Mouse (Mus musculus) testis, adult 2 months (tissue): ENCODE results near the gene Lrp1. TPM values are rescaled to one million over a fixed set of nuclear protein-coding genes. Genes with fewer than 3 reads are reported as not detected.

Source experiments
- H3K27ac ChIP-seq: fragments of 200-500 bp; 2 replicates; pipeline ENCODE4 v1.5.1; 2012; ENCODE audit warnings: low read depth, low read length; ENCODE audit not compliant: control insufficient read depth, insufficient read depth
- H3K27me3 ChIP-seq: fragments of 200-500 bp; 2 replicates; pipeline ENCODE4 v1.6.1; 2012; ENCODE audit warnings: mild to moderate bottlenecking, low read length, moderate library complexity; ENCODE audit not compliant: control insufficient read depth, insufficient read depth
- H3K36me3 ChIP-seq: fragments of 200-500 bp; 2 replicates; pipeline ENCODE4 v1.6.1; 2012; ENCODE audit warnings: mild to moderate bottlenecking, low read length; ENCODE audit not compliant: control insufficient read depth, insufficient read depth
- H3K4me1 ChIP-seq: fragments of 200-500 bp; 2 replicates; pipeline ENCODE4 v1.6.1; 2012; ENCODE audit warnings: low read length; ENCODE audit not compliant: control insufficient read depth, insufficient read depth
- H3K4me3 ChIP-seq: fragments of 200-500 bp; 2 replicates; pipeline ENCODE4 v1.5.1; 2012; ENCODE audit warnings: low read depth, mild to moderate bottlenecking, low read length, moderate library complexity, mixed read lengths; ENCODE audit not compliant: control insufficient read depth
- CTCF ChIP-seq: fragments of 200-500 bp; IDR thresholded peaks from 2 replicates; pipeline ENCODE4 v1.5.1; 2012; ENCODE audit warnings: low read depth, mild to moderate bottlenecking, inconsistent platforms, low read length, moderate library complexity; ENCODE audit not compliant: control insufficient read depth, insufficient read depth, insufficient replicate concordance
- POLR2A ChIP-seq: fragments of 200-500 bp; IDR thresholded peaks from 2 replicates; pipeline ENCODE4 v1.6.1; 2012; ENCODE audit warnings: low read depth, mild to moderate bottlenecking, inconsistent platforms, low read length, moderate library complexity; ENCODE audit not compliant: control insufficient read depth
- polyA plus RNA-seq: library from polyadenylated mRNA; depleted of rRNA; stranded (reverse); fragments of >200 nt; gene quantifications from 2 replicates; pipeline ENCODE4 v1.2.3, GENCODE M21; 2012

The Lrp1 gene
- polyA plus RNA-seq, 1 experiment, result 20.8 TPM

GRCm38 (mm10) chr10:127642772-127643552 is 22.0 kb upstream of the Lrp1 start, which contains the start of gene Stat6:
Gene Stat6, plus strand, starts transcription at chr10:127642986.
- Histone ChIP-seq H3K4me3 (peak within 1 kb of the TSS; percentile 81), H3K27me3 (peaks cover 3% of the 10 kb centered on the region; the same call in 1 of the 2 replicates), H3K4me1 (peaks cover 18% of the 10 kb centered on the region), H3K27ac (peak within 1 kb of the TSS; percentile 86), H3K36me3 (no peaks in the 10 kb centered on the region)
- TF ChIP-seq POLR2A (no peak; the same call in 1 of the 2 replicates), CTCF (no peak)

DNA sequence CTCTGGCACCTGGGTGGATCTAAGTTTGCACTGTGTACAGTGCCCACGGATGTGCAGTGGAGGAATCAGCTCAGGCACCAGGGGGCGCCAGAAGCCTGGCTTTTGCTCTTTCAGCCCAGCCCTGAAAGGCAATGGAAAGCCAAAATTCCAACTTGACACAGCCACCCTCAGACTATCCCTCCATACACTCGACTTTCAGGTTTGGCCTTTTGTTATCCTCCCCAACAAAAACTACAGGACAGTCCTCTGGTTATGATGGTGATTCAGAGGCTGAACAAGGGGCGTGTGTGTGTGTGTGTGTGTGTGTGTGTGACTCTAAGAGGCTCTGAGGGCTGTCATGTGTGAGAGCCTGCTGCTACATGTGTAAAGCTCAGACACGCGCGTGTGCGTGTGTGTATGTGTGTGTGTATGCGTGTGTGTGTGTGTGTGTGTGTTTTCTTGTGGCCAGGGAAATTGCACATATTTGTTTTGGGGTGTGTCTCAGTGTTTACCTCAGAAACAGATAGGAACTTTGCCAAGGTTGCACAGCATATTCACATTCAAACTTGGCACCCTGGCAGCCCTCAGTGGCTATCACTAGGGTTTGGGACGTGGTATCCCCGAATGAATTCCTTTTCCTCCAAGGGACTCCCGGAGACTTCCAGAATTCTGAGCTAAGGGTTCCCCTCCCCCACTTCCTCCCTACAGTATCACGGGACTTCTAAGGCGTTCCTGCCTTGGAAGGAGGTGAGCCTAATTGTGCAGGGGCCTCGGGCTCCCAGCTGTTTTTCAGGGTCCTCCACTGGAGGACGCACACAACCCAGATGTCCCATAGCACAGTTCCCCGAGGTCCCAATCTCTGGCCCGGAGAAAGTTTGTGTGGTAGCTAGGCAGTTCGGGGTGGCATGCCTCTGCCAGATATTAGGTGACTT is 21.2 kb upstream of the Lrp1 start:
- H3K4me1 ChIP-seq, result peaks cover 18% of the 10 kb centered on the region
- H3K4me3 ChIP-seq, result peak overlapping the region; percentile 81
- TF ChIP-seq CTCF (peak; percentile 84; the same call in 1 of the 2 replicates), POLR2A (no peak)

DNA sequence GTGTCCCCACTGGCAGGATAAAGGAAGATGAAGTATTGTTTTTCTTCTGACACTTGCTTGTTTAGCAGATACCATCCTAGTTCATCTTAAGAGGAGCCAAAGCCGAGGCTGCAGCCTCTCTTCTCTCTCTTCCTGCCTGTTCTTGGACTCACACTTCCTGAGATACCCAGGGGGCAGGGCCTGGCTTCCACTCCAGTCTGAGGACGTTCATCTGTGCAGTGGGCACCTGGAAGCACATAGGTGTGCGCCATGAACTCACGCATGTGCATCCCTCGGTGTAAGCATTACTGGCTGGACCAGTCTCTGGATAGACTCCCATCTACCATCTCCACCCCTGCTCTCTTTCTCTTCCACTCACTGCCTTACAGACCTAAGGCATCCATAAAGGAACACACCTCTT is 19.5 kb upstream of the Lrp1 start:
- no peak for TF ChIP-seq CTCF
- no peak for TF ChIP-seq POLR2A
- peaks cover 18% of the 10 kb centered on the region for H3K4me1 ChIP-seq
- H3K27ac ChIP-seq, result no peak overlapping the region
- H3K4me3 ChIP-seq, result no peak overlapping the region
- H3K36me3 ChIP-seq, result no peaks in the 10 kb centered on the region
- H3K27me3 ChIP-seq, result peaks cover 3% of the 10 kb centered on the region; the same call in 1 of the 2 replicates

More for the DNA sequence above, 21.2 kb upstream of the Lrp1 start:
- peaks cover 3% of the 10 kb centered on the region; the same call in 1 of the 2 replicates for H3K27me3 ChIP-seq
- H3K27ac ChIP-seq, result peak overlapping the region; percentile 86
- no peaks in the 10 kb centered on the region for H3K36me3 ChIP-seq

DNA sequence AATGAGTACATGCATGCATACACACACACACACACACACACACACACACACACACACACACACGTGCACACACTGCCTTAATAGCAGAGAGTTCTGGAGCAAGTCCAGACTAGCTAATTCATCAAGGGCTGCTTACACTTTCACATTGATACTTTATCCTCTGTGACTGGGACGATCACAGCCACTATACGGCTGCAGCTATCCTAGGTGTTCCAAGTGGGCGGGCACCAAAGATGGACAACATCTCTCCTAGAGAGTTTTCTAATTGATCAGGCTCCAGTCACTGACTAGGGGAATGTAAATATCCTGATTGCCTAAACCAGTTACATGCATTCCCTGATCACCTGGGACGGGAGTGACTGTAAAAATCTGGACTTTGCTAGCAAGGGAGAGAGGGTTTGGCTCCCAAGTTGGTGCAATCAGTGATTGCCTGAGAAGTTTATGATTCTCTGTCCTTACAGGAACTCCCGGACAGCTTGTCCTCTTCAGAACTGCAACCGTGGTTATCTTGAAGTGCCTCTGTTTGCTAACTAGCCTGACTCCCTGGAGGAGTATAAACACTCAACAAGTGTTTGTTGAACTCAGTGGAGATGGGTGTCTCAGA is 11.8 kb upstream of the Lrp1 start:
- H3K36me3 ChIP-seq, result no peaks in the 10 kb centered on the region
- H3K4me1 ChIP-seq, result no peaks in the 10 kb centered on the region
- H3K27ac ChIP-seq, result no peak overlapping the region
- no peaks in the 10 kb centered on the region for H3K27me3 ChIP-seq
- no peak for TF ChIP-seq CTCF
- TF ChIP-seq POLR2A, result no peak
- H3K4me3 ChIP-seq, result no peak overlapping the region

- TF ChIP-seq CTCF (no peak), POLR2A (no peak)
- no peak overlapping the region for H3K4me3 ChIP-seq
- H3K27me3 ChIP-seq, result no peaks in the 10 kb centered on the region
- no peaks in the 10 kb centered on the region for H3K36me3 ChIP-seq
- H3K27ac ChIP-seq, result no peak overlapping the region
- H3K4me1 ChIP-seq, result no peaks in the 10 kb centered on the region
Observed at GRCm38 (mm10) chr10:127631261-127632214, 10.6 kb upstream of the Lrp1 start.

GRCm38 (mm10) chr10:127626433-127626832 is 5.5 kb upstream of the Lrp1 start:
- TF ChIP-seq POLR2A (no peak), CTCF (peak; percentile 57; the same call in 1 of the 2 replicates)
- Histone ChIP-seq H3K36me3 (no peaks in the 10 kb centered on the region), H3K27ac (no peak overlapping the region), H3K4me3 (peak overlapping the region; percentile 33; the same call in 1 of the 2 replicates), H3K4me1 (no peaks in the 10 kb centered on the region), H3K27me3 (no peaks in the 10 kb centered on the region)
